Mouse (Mus musculus) lung, embryonic 16.5 days (tissue): ENCODE results near the gene Cxcr5. TPM values are rescaled to one million over a fixed set of nuclear protein-coding genes. Genes with fewer than 3 reads are reported as not detected.

ENCODE experiments used
- ATAC-seq: fragments of 200-750 bp; cut with Nextera tagmentation; 2 replicates; pipeline ENCODE4 v1.8.0; 2017; ENCODE audit warnings: low read depth, mild to moderate bottlenecking, moderate library complexity
- H3K27ac ChIP-seq: fragments of 300-500 bp; sonication (generic); 2 replicates; pipeline ENCODE4 v1.5.1; 2014; ENCODE audit warnings: mild to moderate bottlenecking, control low read depth, low read length
- H3K27me3 ChIP-seq: fragments of 300-500 bp; sonication (generic); 2 replicates; pipeline ENCODE4 v1.6.1; 2014; ENCODE audit warnings: low read depth, low read length, mixed read lengths; ENCODE audit not compliant: control insufficient read depth, insufficient read depth
- H3K36me3 ChIP-seq: fragments of 300-500 bp; sonication (generic); 2 replicates; pipeline ENCODE4 v1.6.1; 2014; ENCODE audit warnings: low read length; ENCODE audit not compliant: control insufficient read depth, insufficient read depth
- H3K4me1 ChIP-seq: fragments of 300-500 bp; sonication (generic); replicated peaks from 2 replicates; pipeline ENCODE4 v1.6.1; 2014; ENCODE audit warnings: low read length, mixed read lengths; ENCODE audit not compliant: control insufficient read depth, insufficient read depth
- H3K4me2 ChIP-seq: fragments of 300-500 bp; sonication (generic); 2 replicates; pipeline ENCODE4 v1.6.1; 2014; ENCODE audit warnings: low read depth, low read length, control low read depth
- H3K4me3 ChIP-seq: fragments of 300-500 bp; sonication (generic); 2 replicates; pipeline ENCODE4 v1.5.1; 2014; ENCODE audit warnings: mild to moderate bottlenecking, low read length, control low read depth
- H3K9ac ChIP-seq: fragments of 300-500 bp; sonication (generic); 2 replicates; pipeline ENCODE4 v1.6.1; 2014; ENCODE audit warnings: low read length, control low read depth
- H3K9me3 ChIP-seq: fragments of 300-500 bp; sonication (generic); 2 replicates; pipeline ENCODE4 v1.6.1; 2016; ENCODE audit warnings: low read length; ENCODE audit not compliant: control insufficient read depth
- WGBS: fragments of 180-500 bp; shearing (Covaris S2); extraction: QIAGEN DNeasy Blood & Tissue Kit; methylation state at CpG from one replicate; pipeline ENCODE4 v1.1.7; 2014; 5-methylcytosine and 5-hydroxymethylcytosine counted together
- polyA plus RNA-seq: library from polyadenylated mRNA; unstranded; fragments of >200 nt; fragmentation: Nextera tagmentation; extraction: Ambion mirVana; gene quantifications from 2 replicates; pipeline ENCODE4 v1.2.1, GENCODE M21; 2015

Gene Cxcr5
- polyA plus RNA-seq, 1 experiment from 2014 or later, result 0.08 TPM

GRCm38 (mm10) chr9:44488416-44488815 is 73.3 kb downstream of the Cxcr5 start:
- Histone ChIP-seq H3K9ac (peak overlapping the region; percentile 98), H3K9me3 (no peaks in the 10 kb centered on the region), H3K27ac (peak overlapping the region; percentile 98), H3K4me3 (peak overlapping the region; percentile 97), H3K4me2 (peak overlapping the region; percentile 80), H3K27me3 (no peaks in the 10 kb centered on the region), H3K36me3 (no peaks in the 10 kb centered on the region), H3K4me1 (peaks cover 83% of the 10 kb centered on the region)
- 17% methylated on average over 8 of the region's 8 CpGs for WGBS
- peak; percentile 35 for ATAC-seq

- peak overlapping the region; percentile 97 for H3K4me3 ChIP-seq
- H3K4me2 ChIP-seq, result peak overlapping the region; percentile 80
- ATAC-seq, result peak; percentile 31
- peak overlapping the region; percentile 98 for H3K27ac ChIP-seq
- 4% methylated on average over 7 of the region's 7 CpGs for WGBS
- no peaks in the 10 kb centered on the region for H3K9me3 ChIP-seq
- peak overlapping the region; percentile 98 for H3K9ac ChIP-seq
- H3K27me3 ChIP-seq, result no peaks in the 10 kb centered on the region
- H3K4me1 ChIP-seq, result peaks cover 74% of the 10 kb centered on the region
- H3K36me3 ChIP-seq, result no peaks in the 10 kb centered on the region
Measured at GRCm38 (mm10) chr9:44487441-44487840, 74.2 kb downstream of the Cxcr5 start.

- ATAC-seq, result peak; percentile 20
Measured at GRCm38 (mm10) chr9:44486741-44487421, 74.8 kb downstream of the Cxcr5 start.

GRCm38 (mm10) chr9:44486335-44486734 is 75.3 kb downstream of the Cxcr5 start:
- Histone ChIP-seq H3K4me2 (peak overlapping the region; percentile 80), H3K27me3 (no peaks in the 10 kb centered on the region), H3K4me3 (peak overlapping the region; percentile 97), H3K9me3 (no peaks in the 10 kb centered on the region), H3K4me1 (peaks cover 70% of the 10 kb centered on the region), H3K27ac (peak overlapping the region; percentile 98), H3K9ac (peak overlapping the region; percentile 98), H3K36me3 (no peaks in the 10 kb centered on the region)
- ATAC-seq, result peak; percentile 24
- 8% methylated on average over 3 of the region's 3 CpGs for WGBS

More at GRCm38 (mm10) chr9:44486741-44487421, 74.8 kb downstream of the Cxcr5 start:
- no peaks in the 10 kb centered on the region for H3K27me3 ChIP-seq
- WGBS, result 3% methylated on average over 15 of the region's 15 CpGs
- H3K9me3 ChIP-seq, result no peaks in the 10 kb centered on the region
- H3K9ac ChIP-seq, result peak overlapping the region; percentile 98
- H3K4me1 ChIP-seq, result peaks cover 73% of the 10 kb centered on the region
- peak overlapping the region; percentile 97 for H3K4me3 ChIP-seq
- H3K36me3 ChIP-seq, result no peaks in the 10 kb centered on the region
- H3K27ac ChIP-seq, result peak overlapping the region; percentile 98
- peak overlapping the region; percentile 80 for H3K4me2 ChIP-seq

- no peaks in the 10 kb centered on the region for H3K36me3 ChIP-seq
- no peak for ATAC-seq
- H3K9me3 ChIP-seq, result no peaks in the 10 kb centered on the region
- H3K27ac ChIP-seq, result peak overlapping the region; percentile 98
- 18% methylated on average over 14 of the region's 14 CpGs for WGBS
- no peaks in the 10 kb centered on the region for H3K27me3 ChIP-seq
- peak overlapping the region; percentile 98 for H3K9ac ChIP-seq
- H3K4me1 ChIP-seq, result peaks cover 63% of the 10 kb centered on the region
- peak overlapping the region; percentile 80 for H3K4me2 ChIP-seq
- H3K4me3 ChIP-seq, result peak overlapping the region; percentile 97
Measured at GRCm38 (mm10) chr9:44485516-44486161, 76.0 kb downstream of the Cxcr5 start.

- 15% methylated on average over 6 of the region's 6 CpGs for WGBS
- H3K4me1 ChIP-seq, result peaks cover 63% of the 10 kb centered on the region
- peak overlapping the region; percentile 97 for H3K4me3 ChIP-seq
Measured at GRCm38 (mm10) chr9:44485105-44485515, 76.6 kb downstream of the Cxcr5 start.

GRCm38 (mm10) chr9:44484311-44485104 is 77.2 kb downstream of the Cxcr5 start:
- Histone ChIP-seq H3K36me3 (no peaks in the 10 kb centered on the region), H3K27ac (peak overlapping the region; percentile 98), H3K9ac (peak overlapping the region; percentile 98), H3K4me2 (peak overlapping the region; percentile 80), H3K27me3 (no peaks in the 10 kb centered on the region), H3K4me3 (peak overlapping the region; percentile 97), H3K4me1 (peaks cover 60% of the 10 kb centered on the region), H3K9me3 (no peaks in the 10 kb centered on the region)
- ATAC-seq, result no peak
- 7% methylated on average over 7 of the region's 7 CpGs for WGBS

More at GRCm38 (mm10) chr9:44485105-44485515, 76.6 kb downstream of the Cxcr5 start:
- H3K27me3 ChIP-seq, result no peaks in the 10 kb centered on the region
- H3K36me3 ChIP-seq, result no peaks in the 10 kb centered on the region
- H3K4me2 ChIP-seq, result peak overlapping the region; percentile 80
- no peaks in the 10 kb centered on the region for H3K9me3 ChIP-seq
- ATAC-seq, result no peak
- peak overlapping the region; percentile 98 for H3K27ac ChIP-seq
- peak overlapping the region; percentile 98 for H3K9ac ChIP-seq

GRCm38 (mm10) chr9:44483510-44484044 is 78.1 kb downstream of the Cxcr5 start:
- Histone ChIP-seq H3K36me3 (no peaks in the 10 kb centered on the region), H3K9ac (peak overlapping the region; percentile 98), H3K4me1 (peaks cover 50% of the 10 kb centered on the region), H3K4me2 (peak overlapping the region; percentile 80), H3K9me3 (no peaks in the 10 kb centered on the region), H3K27me3 (no peaks in the 10 kb centered on the region), H3K27ac (peak overlapping the region; percentile 98), H3K4me3 (peak overlapping the region; percentile 97)
- 0% methylated on average over 12 of the region's 12 CpGs for WGBS
- ATAC-seq, result peak; percentile 26
